Mouse (Mus musculus): ENCODE data around the gene Sult4a1. TPM values are rescaled to one million over a fixed set of nuclear protein-coding genes. Genes with fewer than 3 reads are reported as not detected.

Sult4a1 gene
- polyA plus RNA-seq, 1 experiment from 2014 or later: 5.7 TPM

- Histone ChIP-seq H3K4me2 (ENCODE audit: low read depth, low read length) (no peak overlapping the region), H3K4me1 (ENCODE audit: control insufficient read depth, insufficient read depth, low read length) (no peaks in the 10 kb centered on the region), H3K9ac (replicated peaks; ENCODE audit: low read length) (no peak overlapping the region), H3K9me3 (replicated peaks; ENCODE audit: control insufficient read depth, low read length) (no peaks in the 10 kb centered on the region), H3K27me3 (ENCODE audit: control insufficient read depth, insufficient read depth, low read length) (peaks cover 8% of the 10 kb centered on the region), H3K36me3 (replicated peaks; ENCODE audit: control insufficient read depth, insufficient read depth, low read depth, low read length) (no peaks in the 10 kb centered on the region), H3K4me3 (ENCODE audit: low read depth, low read length) (no peak overlapping the region), H3K27ac (replicated peaks; ENCODE audit: low read depth, low read length) (no peak overlapping the region)
- ATAC-seq (replicated peaks; ENCODE audit: insufficient number of reproducible peaks, low FRiP score, low TSS enrichment, low read depth) (no peak), DNase-seq (ENCODE audit: low spot score) (no peak)
- 12% methylated on average over 8 of the region's 8 CpGs for WGBS
These were observed 32.5 kb downstream of the Sult4a1 start for GRCm38 (mm10) chr15:84073058-84073457.

DNA sequence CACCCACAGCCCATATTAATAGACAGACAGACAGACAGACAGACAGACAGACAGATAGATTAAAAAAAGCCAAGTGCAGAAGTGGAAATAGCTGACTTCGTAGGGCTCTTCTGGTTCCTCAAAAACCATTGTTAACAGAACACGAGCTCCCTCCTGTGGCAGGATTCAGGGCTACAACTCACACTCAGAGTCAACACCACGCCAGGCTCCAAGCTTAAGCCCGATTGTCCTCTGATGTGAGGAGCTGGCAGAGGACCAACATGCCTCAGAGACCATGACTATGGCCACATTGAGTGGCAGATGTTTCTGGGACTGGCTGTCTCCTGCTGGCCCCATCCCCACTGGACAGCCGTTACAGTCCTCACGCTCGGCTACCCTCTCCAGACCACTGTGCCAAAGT lies 33.3 kb downstream of the Sult4a1 start:
- H3K9ac ChIP-seq (replicated peaks; ENCODE audit: low read length): no peak overlapping the region
- H3K4me3 ChIP-seq (ENCODE audit: low read depth, low read length): no peak overlapping the region
- H3K36me3 ChIP-seq (replicated peaks; ENCODE audit: control insufficient read depth, insufficient read depth, low read depth, low read length): no peaks in the 10 kb centered on the region
- no peaks in the 10 kb centered on the region for H3K4me1 ChIP-seq (ENCODE audit: control insufficient read depth, insufficient read depth, low read length)
- ATAC-seq (replicated peaks; ENCODE audit: insufficient number of reproducible peaks, low FRiP score, low TSS enrichment, low read depth): peak; percentile 39; the same call in 1 of the 2 replicates
- no peaks in the 10 kb centered on the region for H3K9me3 ChIP-seq (replicated peaks; ENCODE audit: control insufficient read depth, low read length)
- peak; percentile 83 for DNase-seq (ENCODE audit: low spot score)
- H3K4me2 ChIP-seq (ENCODE audit: low read depth, low read length): no peak overlapping the region
- H3K27me3 ChIP-seq (ENCODE audit: control insufficient read depth, insufficient read depth, low read length): peaks cover 10% of the 10 kb centered on the region
- H3K27ac ChIP-seq (replicated peaks; ENCODE audit: low read depth, low read length): no peak overlapping the region
- 31% methylated on average over 7 of the region's 7 CpGs for WGBS

DNA sequence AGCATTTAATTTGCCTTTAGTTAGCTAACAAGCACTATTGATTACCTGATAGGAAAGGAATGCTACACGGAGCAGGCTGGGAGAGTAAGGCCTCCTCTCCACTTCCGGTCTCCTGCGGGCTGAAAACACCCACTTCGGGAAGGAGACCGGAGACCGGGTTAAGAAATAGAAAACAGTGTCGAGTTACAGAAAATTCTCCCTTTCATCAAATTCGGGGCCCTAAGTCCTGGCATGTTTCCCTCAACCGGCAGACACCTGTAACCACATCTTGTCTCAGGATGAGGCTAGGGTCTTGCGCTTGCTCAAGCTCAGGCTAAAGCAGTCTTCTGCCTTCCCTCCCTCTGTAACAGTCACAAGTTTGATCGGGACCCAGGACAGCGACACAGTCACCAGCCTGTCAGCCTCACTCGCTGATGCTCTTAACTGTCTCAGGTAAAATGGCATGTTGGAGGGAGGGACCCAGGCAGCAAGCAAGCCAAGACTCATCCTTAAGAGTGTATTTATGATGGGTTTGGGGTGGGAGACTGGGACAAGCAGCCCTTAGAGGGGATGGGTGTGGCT lies 35.4 kb downstream of the Sult4a1 start:
- 2% methylated on average over 13 of the region's 13 CpGs for WGBS
- DNase-seq (ENCODE audit: low spot score) (peak; percentile 57), ATAC-seq (replicated peaks; ENCODE audit: insufficient number of reproducible peaks, low FRiP score, low TSS enrichment, low read depth) (no peak)
- H3K27me3 ChIP-seq (ENCODE audit: control insufficient read depth, insufficient read depth, low read length): peaks cover 10% of the 10 kb centered on the region
- no peaks in the 10 kb centered on the region for H3K36me3 ChIP-seq (replicated peaks; ENCODE audit: control insufficient read depth, insufficient read depth, low read depth, low read length)
- H3K4me1 ChIP-seq (ENCODE audit: control insufficient read depth, insufficient read depth, low read length): no peaks in the 10 kb centered on the region
- H3K4me3 ChIP-seq (ENCODE audit: low read depth, low read length): no peak overlapping the region
- H3K9me3 ChIP-seq (replicated peaks; ENCODE audit: control insufficient read depth, low read length): no peaks in the 10 kb centered on the region
- H3K4me2 ChIP-seq (ENCODE audit: low read depth, low read length): peak overlapping the region; percentile 29
- H3K9ac ChIP-seq (replicated peaks; ENCODE audit: low read length): no peak overlapping the region
- no peak overlapping the region for H3K27ac ChIP-seq (replicated peaks; ENCODE audit: low read depth, low read length)

DNA sequence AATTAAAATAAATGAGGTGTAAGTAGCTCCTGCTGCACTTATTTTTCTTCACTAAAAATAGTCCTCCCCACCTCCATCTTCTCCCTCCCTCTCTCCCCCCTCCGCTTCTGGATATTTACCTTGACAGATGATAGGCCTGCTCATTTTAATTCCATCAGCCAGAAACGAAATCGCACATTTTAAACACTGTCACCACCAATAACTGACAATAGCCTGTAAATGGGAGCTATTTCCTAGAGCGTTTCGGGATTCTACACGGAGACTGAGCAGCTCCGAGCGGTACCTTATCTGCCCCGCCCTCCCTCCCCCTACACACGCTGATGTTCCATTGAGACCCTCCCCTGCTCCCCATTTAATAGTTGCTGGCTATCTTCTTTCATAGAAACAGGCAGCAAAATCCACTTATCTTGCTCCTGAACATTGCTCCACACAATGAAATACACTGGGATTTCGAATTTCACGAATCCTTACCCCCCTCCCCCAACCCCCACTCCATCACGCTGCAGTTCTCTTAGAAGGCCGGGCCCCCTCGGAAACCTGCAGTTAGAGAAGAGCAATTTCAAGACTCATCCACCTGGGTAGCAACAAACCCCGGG lies 36.0 kb downstream of the Sult4a1 start:
- no peak for DNase-seq (ENCODE audit: low spot score)
- Histone ChIP-seq H3K9me3 (replicated peaks; ENCODE audit: control insufficient read depth, low read length) (no peaks in the 10 kb centered on the region), H3K27me3 (ENCODE audit: control insufficient read depth, insufficient read depth, low read length) (peaks cover 10% of the 10 kb centered on the region), H3K4me1 (ENCODE audit: control insufficient read depth, insufficient read depth, low read length) (no peaks in the 10 kb centered on the region), H3K36me3 (replicated peaks; ENCODE audit: control insufficient read depth, insufficient read depth, low read depth, low read length) (no peaks in the 10 kb centered on the region), H3K4me3 (ENCODE audit: low read depth, low read length) (no peak overlapping the region), H3K27ac (replicated peaks; ENCODE audit: low read depth, low read length) (no peak overlapping the region), H3K9ac (replicated peaks; ENCODE audit: low read length) (no peak overlapping the region), H3K4me2 (ENCODE audit: low read depth, low read length) (peak overlapping the region; percentile 29)
- no peak for ATAC-seq (replicated peaks; ENCODE audit: insufficient number of reproducible peaks, low FRiP score, low TSS enrichment, low read depth)
- 7% methylated on average over 16 of the region's 16 CpGs for WGBS

- Histone ChIP-seq H3K4me3 (ENCODE audit: low read depth, low read length) (no peak overlapping the region), H3K27ac (replicated peaks; ENCODE audit: low read depth, low read length) (no peak overlapping the region)
These were observed 39.9 kb downstream of the Sult4a1 start for GRCm38 (mm10) chr15:84065701-84066100.

GRCm38 (mm10) chr15:84065140-84065539 lies 40.4 kb downstream of the Sult4a1 start, which contains the start of gene Efcab6:
Gene Efcab6 (minus strand): TSS chr15:84065379.
- DNase-seq (ENCODE audit: low spot score) (peak; percentile 71), ATAC-seq (replicated peaks; ENCODE audit: insufficient number of reproducible peaks, low FRiP score, low TSS enrichment, low read depth) (0 out of 2 replicates have a peak, but pooled peaks have one; percentile 34)
- H3K9ac ChIP-seq (replicated peaks; ENCODE audit: low read length): no peak within 1 kb of the TSS
- H3K27me3 ChIP-seq (ENCODE audit: control insufficient read depth, insufficient read depth, low read length): peaks cover 10% of the 10 kb centered on the region
- no peak within 1 kb of the TSS for H3K27ac ChIP-seq (replicated peaks; ENCODE audit: low read depth, low read length)
- H3K4me2 ChIP-seq (ENCODE audit: low read depth, low read length): peak within 1 kb of the TSS; percentile 37
- peak within 1 kb of the TSS; percentile 16; the same call in 1 of the 2 replicates for H3K4me3 ChIP-seq (ENCODE audit: low read depth, low read length)
- no peaks in the 10 kb centered on the region for H3K9me3 ChIP-seq (replicated peaks; ENCODE audit: control insufficient read depth, low read length)
- WGBS: 2% methylated on average over 29 of the region's 29 CpGs
- no peaks in the 10 kb centered on the region for H3K36me3 ChIP-seq (replicated peaks; ENCODE audit: control insufficient read depth, insufficient read depth, low read depth, low read length)
- no peaks in the 10 kb centered on the region for H3K4me1 ChIP-seq (ENCODE audit: control insufficient read depth, insufficient read depth, low read length)

More at GRCm38 (mm10) chr15:84065701-84066100, 39.9 kb downstream of the Sult4a1 start:
- Histone ChIP-seq H3K27me3 (ENCODE audit: control insufficient read depth, insufficient read depth, low read length) (peaks cover 10% of the 10 kb centered on the region), H3K4me2 (ENCODE audit: low read depth, low read length) (no peak overlapping the region), H3K9me3 (replicated peaks; ENCODE audit: control insufficient read depth, low read length) (no peaks in the 10 kb centered on the region), H3K36me3 (replicated peaks; ENCODE audit: control insufficient read depth, insufficient read depth, low read depth, low read length) (no peaks in the 10 kb centered on the region), H3K9ac (replicated peaks; ENCODE audit: low read length) (no peak overlapping the region), H3K4me1 (ENCODE audit: control insufficient read depth, insufficient read depth, low read length) (no peaks in the 10 kb centered on the region)
- DNase-seq (ENCODE audit: low spot score) (no peak), ATAC-seq (replicated peaks; ENCODE audit: insufficient number of reproducible peaks, low FRiP score, low TSS enrichment, low read depth) (no peak)
- WGBS: 68% methylated on average over 4 of the region's 4 CpGs

GRCm38 (mm10) chr15:84058841-84059240 lies 46.7 kb downstream of the Sult4a1 start:
- no peak for ATAC-seq (replicated peaks; ENCODE audit: insufficient number of reproducible peaks, low FRiP score, low TSS enrichment, low read depth)
- 80% methylated on average over 6 of the region's 6 CpGs for WGBS
- H3K4me3 ChIP-seq (ENCODE audit: low read depth, low read length): no peak overlapping the region

GRCm38 (mm10) chr15:84056083-84056482 lies 49.5 kb downstream of the Sult4a1 start:
- no peak for ATAC-seq (replicated peaks; ENCODE audit: insufficient number of reproducible peaks, low FRiP score, low TSS enrichment, low read depth)
- H3K4me3 ChIP-seq (ENCODE audit: low read depth, low read length): no peak overlapping the region
- H3K27me3 ChIP-seq (ENCODE audit: control insufficient read depth, insufficient read depth, low read length): no peaks in the 10 kb centered on the region
- no peak overlapping the region for H3K4me2 ChIP-seq (ENCODE audit: low read depth, low read length)
- H3K4me1 ChIP-seq (ENCODE audit: control insufficient read depth, insufficient read depth, low read length): no peaks in the 10 kb centered on the region
- no peak overlapping the region for H3K27ac ChIP-seq (replicated peaks; ENCODE audit: low read depth, low read length)
- H3K36me3 ChIP-seq (replicated peaks; ENCODE audit: control insufficient read depth, insufficient read depth, low read depth, low read length): no peaks in the 10 kb centered on the region
- no peak overlapping the region for H3K9ac ChIP-seq (replicated peaks; ENCODE audit: low read length)
- WGBS: 68% methylated on average over 5 of the region's 5 CpGs
- no peaks in the 10 kb centered on the region for H3K9me3 ChIP-seq (replicated peaks; ENCODE audit: control insufficient read depth, low read length)
- no peak for DNase-seq (ENCODE audit: low spot score)

More at GRCm38 (mm10) chr15:84058841-84059240, 46.7 kb downstream of the Sult4a1 start:
- Histone ChIP-seq H3K9me3 (replicated peaks; ENCODE audit: control insufficient read depth, low read length) (no peaks in the 10 kb centered on the region), H3K27ac (replicated peaks; ENCODE audit: low read depth, low read length) (no peak overlapping the region), H3K9ac (replicated peaks; ENCODE audit: low read length) (no peak overlapping the region), H3K36me3 (replicated peaks; ENCODE audit: control insufficient read depth, insufficient read depth, low read depth, low read length) (no peaks in the 10 kb centered on the region), H3K4me2 (ENCODE audit: low read depth, low read length) (no peak overlapping the region), H3K4me1 (ENCODE audit: control insufficient read depth, insufficient read depth, low read length) (no peaks in the 10 kb centered on the region), H3K27me3 (ENCODE audit: control insufficient read depth, insufficient read depth, low read length) (no peaks in the 10 kb centered on the region)
- no peak for DNase-seq (ENCODE audit: low spot score)
